Comparison of ENCODE assay signal across 9 mouse cellular contexts in the genomic region with DNA sequence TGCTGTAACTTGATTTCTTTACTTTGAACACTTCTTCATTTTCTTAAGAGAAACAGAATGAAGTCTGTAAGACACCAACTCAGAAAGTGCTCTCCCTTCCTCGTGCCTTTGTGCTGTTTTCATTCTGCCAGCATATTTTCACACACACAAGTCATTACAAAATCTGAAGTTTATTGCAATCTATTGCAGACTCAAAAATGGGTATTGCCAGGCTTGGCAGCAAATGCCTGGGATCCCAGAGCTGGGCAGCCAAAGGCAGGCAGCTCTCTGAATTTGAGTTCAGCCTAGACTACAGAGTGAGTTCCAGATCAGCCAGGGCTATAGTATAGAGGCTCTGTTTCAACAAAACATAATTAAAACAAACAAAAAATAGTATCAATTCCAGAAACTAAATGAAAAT. TPM values are rescaled to one million over a fixed set of nuclear protein-coding genes. Genes with fewer than 3 reads are reported as not detected.
DNase-seq lines count a peak whose midpoint lies in the region; ATAC-seq lines count a peak whose summit lies in the region.
"Had no signal": no experiment of that assay in that cellular context is flagged by ENCODE, and none has a peak within 500 bp of the region (broad histone marks: within the 10 kb centered on the region; RNA-seq: fewer than 3 reads in every experiment).

No protein-coding gene starts in this region.

- no peaks in the 10 kb centered on the region for H3K9me3 ChIP-seq in heart, embryonic 11.5 days (replicated peaks; ENCODE audit: control insufficient read depth, low read length)
- no peaks in the 10 kb centered on the region for H3K9me3 ChIP-seq in hindbrain, embryonic 11.5 days (ENCODE audit: control insufficient read depth, low read length)
- H3K9me3 ChIP-seq in midbrain, embryonic 10.5 days (replicated peaks) = no peaks in the 10 kb centered on the region

- no peak for ATAC-seq in heart, embryonic 11.5 days (replicated peaks; ENCODE audit: insufficient number of reproducible peaks, low FRiP score, low TSS enrichment)
- ATAC-seq in hindbrain, embryonic 11.5 days (ENCODE audit: low FRiP score) = no peak

- intact Hi-C loops in heart, postnatal 36 days (cut with DNase I) = loop anchor here (10.0 kb wide), 1 partner anchor 758 kb away; a partner anchor contains a TSS
- intact Hi-C loops in left cerebral cortex, postnatal 10 days (cut with DNase I) = no loop called here

- H3K4me3 ChIP-seq in heart, embryonic 11.5 days (ENCODE audit: low read depth, low read length) = peak overlapping the region; percentile 22
- peak overlapping the region; percentile 27 for H3K4me3 ChIP-seq in hindbrain, embryonic 11.5 days (ENCODE audit: low read depth, low read length)
- H3K4me3 ChIP-seq in midbrain, embryonic 10.5 days = peak overlapping the region; percentile 85

- 72% methylated on average over 1 of the region's 1 CpGs for WGBS in heart, embryonic 11.5 days (ENCODE audit: insufficient replicate concordance)
- 75% methylated on average over 1 of the region's 1 CpGs for WGBS in hindbrain, embryonic 11.5 days
- 84% methylated on average over 1 of the region's 1 CpGs for WGBS in midbrain, embryonic 10.5 days

- H3K9ac ChIP-seq in heart, embryonic 11.5 days (ENCODE audit: low read depth, low read length) = peak overlapping the region; percentile 56; the same call in 1 of the 2 replicates
- H3K9ac ChIP-seq in hindbrain, embryonic 11.5 days (ENCODE audit: low read depth, low read length) = no peak overlapping the region

- peak overlapping the region; percentile 72 for H3K4me2 ChIP-seq in heart, embryonic 11.5 days
- H3K4me2 ChIP-seq in hindbrain, embryonic 11.5 days (replicated peaks; ENCODE audit: low read depth, low read length) = peak overlapping the region; percentile 68

- no peaks in the 10 kb centered on the region for H3K27me3 ChIP-seq in heart, embryonic 11.5 days (ENCODE audit: control insufficient read depth, insufficient read depth, low read length)
- H3K27me3 ChIP-seq in hindbrain, embryonic 11.5 days (ENCODE audit: control insufficient read depth, insufficient read depth, low read length) = no peaks in the 10 kb centered on the region
- no peaks in the 10 kb centered on the region for H3K27me3 ChIP-seq in midbrain, embryonic 10.5 days (ENCODE audit: low read depth, poor library complexity, severe bottlenecking)

- H3K27ac ChIP-seq in heart, embryonic 11.5 days (ENCODE audit: low read depth, low read length) = no peak overlapping the region
- H3K27ac ChIP-seq in hindbrain, embryonic 11.5 days (ENCODE audit: low read depth, low read length) = no peak overlapping the region
- H3K27ac ChIP-seq in midbrain, embryonic 10.5 days (replicated peaks) = no peak overlapping the region

- H3K36me3 ChIP-seq in heart, embryonic 11.5 days (ENCODE audit: control insufficient read depth, insufficient read depth, low read length) = peaks cover 6% of the 10 kb centered on the region
- peaks cover 3% of the 10 kb centered on the region; the same call in 1 of the 2 replicates for H3K36me3 ChIP-seq in hindbrain, embryonic 11.5 days (ENCODE audit: control insufficient read depth, insufficient read depth, low read length)
- H3K36me3 ChIP-seq in midbrain, embryonic 10.5 days = peaks cover 44% of the 10 kb centered on the region

- H3K4me1 ChIP-seq in heart, embryonic 11.5 days (ENCODE audit: control insufficient read depth, insufficient read depth, low read length) = peaks cover 6% of the 10 kb centered on the region
- no peaks in the 10 kb centered on the region for H3K4me1 ChIP-seq in hindbrain, embryonic 11.5 days (replicated peaks; ENCODE audit: control insufficient read depth, insufficient read depth, low read length)
- H3K4me1 ChIP-seq in midbrain, embryonic 10.5 days = peaks cover 21% of the 10 kb centered on the region

- DNase-seq in heart, postnatal 36 days = no peak
- DNase-seq in NIH3T3 (ENCODE audit: low read depth) = peak; percentile 9
- DNase-seq in hindbrain, embryonic 11.5 days (ENCODE audit: low spot score) = no peak
- DNase-seq in midbrain, embryonic 10.5 days (ENCODE audit: low spot score) = no peak
- no peak for DNase-seq in thymus, postnatal 10 days (ENCODE audit: low spot score in 2 of 2)
- no peak for DNase-seq in frontal cortex, postnatal 25 days (ENCODE audit: low spot score in 2 of 2)
- DNase-seq in left cerebral cortex, postnatal 10 days (ENCODE audit: extremely low spot score in 1 of 2, low spot score in 2 of 2) = no peak
- DNase-seq: cerebellum, adult 9-11 months had no signal

RNA-seq across cellular contexts. Expression of a gene that starts 1.7 kb away (rescaled TPM):
- polyA plus RNA-seq in heart, embryonic 11.5 days (2014; fragmentation: Nextera tagmentation; extraction: Ambion mirVana) = 55.5 and 56.4 TPM in 2 replicates
- total RNA-seq in heart, postnatal 36 days (2021) = 10 to 100 TPM; 13.1 to 13.5 TPM
- 91.1 and 104 TPM in 2 replicates for polyA plus RNA-seq in hindbrain, embryonic 11.5 days (2014; fragmentation: Nextera tagmentation; extraction: Ambion mirVana)
- 60.9 and 75.3 TPM in 2 replicates for polyA plus RNA-seq in midbrain, embryonic 10.5 days (2016; fragmentation: Nextera tagmentation; extraction: Ambion mirVana)
- 10 to 100 TPM; 57.1 to 57.5 TPM for total RNA-seq in left cerebral cortex, postnatal 10 days (2021)

RNA-seq across cellular contexts. Expression of a gene that starts 31.5 kb away (rescaled TPM):
- 15.2 and 22.1 TPM in 2 replicates for polyA plus RNA-seq in heart, embryonic 11.5 days (2014; fragmentation: Nextera tagmentation; extraction: Ambion mirVana)
- 10 to 100 TPM; 29.1 to 29.6 TPM for total RNA-seq in heart, postnatal 36 days (2021)
- polyA plus RNA-seq in hindbrain, embryonic 11.5 days (2014; fragmentation: Nextera tagmentation; extraction: Ambion mirVana) = 25.3 and 30.5 TPM in 2 replicates
- polyA plus RNA-seq in midbrain, embryonic 10.5 days (2016; fragmentation: Nextera tagmentation; extraction: Ambion mirVana) = 14.8 and 18.1 TPM in 2 replicates
- 100 to 1,000 TPM; 231 to 243 TPM for total RNA-seq in left cerebral cortex, postnatal 10 days (2021)

RNA-seq across cellular contexts. Expression of a gene that starts 52.3 kb away (rescaled TPM):
- 0.13 TPM in 1 of 2 replicates, not detected in the other for polyA plus RNA-seq in heart, embryonic 11.5 days (2014; fragmentation: Nextera tagmentation; extraction: Ambion mirVana)
- total RNA-seq in heart, postnatal 36 days (2021) = under 1 TPM in 1 of 2 experiments, not detected in 1; 0.19 TPM
- 0.17 and 0.25 TPM in 2 replicates for polyA plus RNA-seq in hindbrain, embryonic 11.5 days (2014; fragmentation: Nextera tagmentation; extraction: Ambion mirVana)
- polyA plus RNA-seq in midbrain, embryonic 10.5 days (2016; fragmentation: Nextera tagmentation; extraction: Ambion mirVana) = 0.05 TPM in 1 of 2 replicates, not detected in the other
- under 1 TPM; 0.32 to 0.34 TPM for total RNA-seq in left cerebral cortex, postnatal 10 days (2021)

Comparison
In these comparisons a context has a peak if more than half of its experiments do, and no peak if none do; other contexts are left out.
1. H3K4me3 ChIP-seq: peak in every context shown above with its lines; median percentile 85 in midbrain, embryonic 10.5 days; 27 in hindbrain, embryonic 11.5 days; 22 in heart, embryonic 11.5 days.